Mouse (Mus musculus): ENCODE measurements around the gene Fam169a.

The Fam169a gene

DNA sequence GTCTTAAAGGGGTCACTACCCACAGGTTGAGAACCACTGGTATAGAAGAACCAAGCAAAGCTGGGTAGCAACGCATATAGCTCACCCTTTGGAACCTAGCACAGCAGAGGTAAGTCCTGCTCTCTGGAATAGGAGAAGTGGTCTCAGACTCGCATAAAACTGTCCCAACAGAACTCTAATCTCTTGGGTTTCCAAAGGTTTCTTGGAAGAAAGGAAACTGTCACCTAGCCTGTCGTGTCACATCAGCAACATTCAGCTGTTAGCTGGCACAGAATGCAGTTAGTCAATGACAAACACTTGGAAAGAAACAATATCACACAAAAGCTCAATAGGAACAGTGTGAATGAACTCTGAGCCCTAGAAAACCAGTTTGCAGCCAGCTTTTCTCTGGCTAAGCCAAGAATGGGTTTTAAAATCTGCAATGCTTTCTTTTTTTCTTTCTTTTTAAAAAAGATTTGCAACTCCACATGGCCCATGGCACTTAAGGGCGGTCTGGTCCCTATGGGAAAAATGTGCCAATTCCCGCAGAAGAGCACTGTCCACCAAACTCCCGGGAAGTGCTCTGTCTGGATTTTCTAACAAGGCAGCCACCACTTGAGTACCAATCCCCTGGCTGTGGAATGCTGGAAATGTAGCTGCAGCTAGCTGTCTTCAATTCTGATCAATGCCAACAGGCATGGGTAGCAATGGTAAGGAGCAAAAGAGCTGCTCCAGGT lies 113.2 kb downstream of the Fam169a start:
- DNase-seq (ENCODE audit: low read depth, low spot score) = no peak
